Mouse (Mus musculus) Patski (cell line): Measurements from ENCODE around the gene Llgl2. TPM values are rescaled to one million over a fixed set of nuclear protein-coding genes. Genes with fewer than 3 reads are reported as not detected.
"Not testable (repeated sequence)": the region's sequence is repeated elsewhere in the genome, so short reads cannot be mapped to it uniquely, and the experiment has no call there.

Source experiments
- ATAC-seq: fragments of 100-300 bp; one replicate; pipeline ENCODE4 v1.8.0; 2021
- CTCF ChIA-PET: fragments of 350-600 bp; sonication (Branson Sonifier 250); formaldehyde crosslinking; loops from one replicate; lab custom pipeline; 2022; ENCODE audit warnings: inconsistent platforms; lab: Charles Lee
- POLR2A ChIA-PET: fragments of 350-600 bp; sonication (Branson Sonifier 250); formaldehyde crosslinking; loops from one replicate; lab custom pipeline; 2022; ENCODE audit warnings: antibody characterized with exemption, inconsistent platforms; lab: Charles Lee
- DNase-seq: peaks from one replicate; pipeline ENCODE4 v3.0.0-alpha.2; 2011; ENCODE audit warnings: low read depth, low spot score
- H3K27me3 ChIP-seq: fragments of 371-371 bp; one replicate; pipeline ENCODE4 v1.5.1; 2021
- CTCF ChIP-seq: fragments of 100-300 bp; IDR thresholded peaks from one replicate; pipeline ENCODE4 v1.5.1; 2021
- in situ Hi-C: fragments of 300-500 bp; cut with MboI; formaldehyde crosslinking; loops from 3 replicates; pipeline ENCODE4 v1.11.1; 2018; ENCODE audit warnings: low pct_unique_long_range_greater_than_20kb, mixed read lengths
- polyA plus RNA-seq: library from polyadenylated mRNA; unstranded; gene quantifications from one replicate; pipeline ENCODE4 v1.2.3, GENCODE M21; 2021

Llgl2 gene
- polyA plus RNA-seq, 1 experiment from 2014 or later = 163 TPM

GRCm38 (mm10) chr11:115841961-115842550, 18.2 kb downstream of the Llgl2 start:
- ChIA-PET POLR2A (interaction anchor here (0.6 to 3.3 kb wide), 7 partner anchors 9 to 66 kb away, joined by 3 to 27 read pairs (median 5); partner anchors contain the start of genes Caskin2 and Tsen54), CTCF (interaction anchor here (1.1 to 4.7 kb wide), 7 partner anchors 12 to 119 kb away, joined by 3 to 46 read pairs (median 4); no protein-coding TSS in a partner anchor)
- peak; percentile 59 for ATAC-seq
- H3K27me3 ChIP-seq = no peaks in the 10 kb centered on the region
- in situ Hi-C loops = no loop called here
- TF ChIP-seq CTCF = no peak
- no peak for DNase-seq

DNA sequence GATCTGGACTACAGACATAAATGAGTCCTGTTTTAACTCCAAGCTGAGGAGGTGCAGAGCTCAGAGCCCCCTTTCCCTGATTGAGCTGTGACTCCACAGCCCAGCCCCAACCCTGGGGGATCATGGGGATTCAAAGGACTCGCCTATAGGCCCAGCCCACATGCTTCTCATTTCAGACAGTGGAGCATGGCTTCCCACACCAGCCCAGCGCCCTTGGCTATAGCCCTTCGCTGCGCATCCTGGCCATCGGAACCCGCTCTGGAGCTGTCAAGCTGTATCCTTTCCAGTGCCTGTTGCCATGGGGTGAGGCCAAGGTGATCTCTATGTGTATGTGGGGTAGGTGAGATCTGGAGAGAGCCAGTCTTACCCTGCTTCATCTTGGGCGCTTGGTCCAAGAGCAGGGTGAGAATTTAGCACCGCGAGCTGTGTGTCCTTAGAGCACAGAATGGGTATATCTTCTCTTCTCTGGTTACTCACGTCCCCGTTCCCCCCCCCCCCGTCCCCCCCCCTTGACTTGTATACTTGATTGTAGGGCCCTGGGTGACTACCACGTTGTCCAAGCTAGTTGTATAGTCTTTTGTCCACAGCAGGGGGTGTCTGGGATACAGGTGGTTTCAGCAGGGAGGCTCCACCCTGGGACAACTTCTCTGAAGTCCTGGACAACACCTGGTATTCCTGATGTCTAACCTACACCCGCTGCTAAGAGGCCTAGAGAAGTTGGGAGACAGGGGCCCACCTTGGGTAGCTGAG, 19.5 kb downstream of the Llgl2 start:
- ChIA-PET POLR2A (interaction anchor here (0.6 to 3.3 kb wide), 8 partner anchors 10 to 28 kb away, joined by 3 to 27 read pairs (median 4); partner anchors contain the start of gene Tsen54), CTCF (interaction anchor here (1.4 to 4.7 kb wide), 4 partner anchors 10 to 121 kb away, joined by 3 to 46 read pairs (median 8); no protein-coding TSS in a partner anchor)
- DNase-seq = no peak
- in situ Hi-C loops = no loop called here
- no peaks in the 10 kb centered on the region for H3K27me3 ChIP-seq
- no peak for TF ChIP-seq CTCF
- no peak for ATAC-seq

DNA sequence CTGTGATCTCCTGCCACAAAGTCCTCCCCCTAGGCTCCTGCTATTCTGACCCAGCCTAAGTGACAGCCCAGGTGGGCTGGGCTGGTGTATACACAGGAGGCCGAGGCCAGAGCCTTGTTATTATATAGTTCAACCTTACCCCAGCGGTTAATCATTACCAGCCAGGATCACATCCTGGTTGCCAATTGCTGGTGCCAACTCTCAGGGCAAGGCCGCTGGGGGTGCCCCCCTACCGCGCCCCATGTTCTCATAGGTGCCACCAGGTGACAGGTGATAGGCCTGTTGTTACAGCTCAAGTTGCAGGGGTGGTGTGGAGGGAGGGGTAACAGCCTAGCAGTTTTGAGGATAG, 20.0 kb downstream of the Llgl2 start:
- no peaks in the 10 kb centered on the region for H3K27me3 ChIP-seq
- TF ChIP-seq CTCF = no peak
- DNase-seq (no peak), ATAC-seq (no peak)
- POLR2A ChIA-PET = interaction anchor here (0.6 to 3.3 kb wide), 5 partner anchors 11 to 23 kb away, joined by 3 to 27 read pairs (median 4); no protein-coding TSS in a partner anchor
- CTCF ChIA-PET = interaction anchor here (1.3 to 4.7 kb wide), 4 partner anchors 10 to 37 kb away, joined by 3 to 46 read pairs (median 8); no protein-coding TSS in a partner anchor
- in situ Hi-C loops = no loop called here

GRCm38 (mm10) chr11:115844240-115844639, 20.4 kb downstream of the Llgl2 start:
- no peak for TF ChIP-seq CTCF
- CTCF ChIA-PET = interaction anchor here (1.3 to 4.7 kb wide), 3 partner anchors 14 to 37 kb away, joined by 3 to 46 read pairs (median 13); no protein-coding TSS in a partner anchor
- DNase-seq (no peak), ATAC-seq (peak; percentile 31)
- POLR2A ChIA-PET = interaction anchor here (0.6 to 3.3 kb wide), 4 partner anchors 11 to 24 kb away, joined by 3 to 27 read pairs (median 4); no protein-coding TSS in a partner anchor
- in situ Hi-C loops = no loop called here
- no peaks in the 10 kb centered on the region for H3K27me3 ChIP-seq

GRCm38 (mm10) chr11:115845819-115846218, 22.0 kb downstream of the Llgl2 start:
- in situ Hi-C loops = no loop called here
- no peaks in the 10 kb centered on the region for H3K27me3 ChIP-seq
- DNase-seq (no peak), ATAC-seq (no peak)
- ChIA-PET CTCF (no interaction called here), POLR2A (no interaction called here)
- no peak for TF ChIP-seq CTCF

DNA sequence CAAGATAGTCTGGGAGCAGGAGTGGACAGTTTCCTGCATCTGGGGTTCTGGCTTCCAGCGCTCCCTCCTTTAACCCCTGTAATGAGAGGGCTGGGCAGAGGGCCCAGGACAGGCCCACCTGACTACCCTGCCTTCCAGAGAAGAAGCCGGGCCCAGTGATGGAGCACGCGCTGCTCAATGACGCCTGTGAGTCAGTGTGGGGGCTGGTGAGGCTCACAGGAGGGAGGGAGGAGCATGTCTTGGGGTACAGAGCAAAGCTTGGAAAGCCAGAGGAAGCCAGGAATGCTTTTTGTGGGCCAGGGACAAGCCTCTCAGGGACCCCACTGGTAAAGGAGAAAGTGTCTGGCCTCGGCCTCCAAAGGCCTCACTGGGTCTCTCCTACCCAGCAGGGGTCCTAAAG, 30.8 kb downstream of the Llgl2 start:
- TF ChIP-seq CTCF = no peak
- in situ Hi-C loops = loop anchor here (5.0 kb wide), 2 partner anchors 32 to 137 kb away; partner anchors contain the start of gene Llgl2
- ATAC-seq (no peak), DNase-seq (no peak)
- CTCF ChIA-PET = no interaction called here
- H3K27me3 ChIP-seq = no peaks in the 10 kb centered on the region
- POLR2A ChIA-PET = interaction anchor here (0.8 kb wide), 1 partner anchor 31 kb away, joined by 3 read pairs; no protein-coding TSS in a partner anchor

GRCm38 (mm10) chr11:115857146-115857545, 33.3 kb downstream of the Llgl2 start:
- POLR2A ChIA-PET, CTCF ChIA-PET, H3K27me3 ChIP-seq, ATAC-seq, DNase-seq: not testable (repeated sequence)
- in situ Hi-C loops = loop anchor here (5.0 kb wide), 2 partner anchors 35 to 140 kb away; partner anchors contain the start of gene Llgl2

DNA sequence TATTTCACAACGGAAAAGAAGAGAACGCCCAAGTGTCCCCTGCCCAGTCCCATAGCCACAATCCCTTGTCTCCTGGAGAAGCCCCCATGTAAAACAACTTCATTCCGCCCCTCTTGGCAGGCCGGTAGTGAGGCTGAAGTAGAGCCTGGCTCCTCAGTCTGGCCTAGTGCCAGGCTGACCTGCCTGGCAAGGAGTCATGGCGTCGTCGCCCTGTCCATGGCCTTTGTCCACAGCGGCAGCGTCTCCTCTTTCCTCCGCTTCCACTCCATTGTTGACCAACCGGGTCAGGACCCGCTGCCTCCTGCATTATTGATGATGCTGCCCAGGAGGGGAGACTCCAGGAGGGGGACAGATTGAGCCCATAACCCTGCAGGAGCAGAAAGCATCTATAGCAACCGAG, 34.1 kb downstream of the Llgl2 start:
- no peaks in the 10 kb centered on the region for H3K27me3 ChIP-seq
- no peak for DNase-seq

GRCm38 (mm10) chr11:115858354-115858753, 34.5 kb downstream of the Llgl2 start, which contains the start of gene Myo15b:
Gene Myo15b (plus strand): TSS chr11:115858406.
- POLR2A ChIA-PET = interaction anchor here (1.8 kb wide), 1 partner anchor 43 kb away, joined by 6 read pairs; the partner anchor contains the start of gene Tsen54
- CTCF ChIA-PET = interaction anchor here (1.2 kb wide), 1 partner anchor 11 kb away, joined by 4 read pairs; no protein-coding TSS in a partner anchor
- DNase-seq = no peak
- in situ Hi-C loops = loop anchor here (5.0 kb wide), 2 partner anchors 36 to 141 kb away; partner anchors contain the start of gene Llgl2
- no peak for TF ChIP-seq CTCF
- H3K27me3 ChIP-seq = no peaks in the 10 kb centered on the region
- ATAC-seq = no peak

More for the DNA sequence above, 34.1 kb downstream of the Llgl2 start:
- no peak for TF ChIP-seq CTCF
- ATAC-seq = no peak
- ChIA-PET POLR2A (no interaction called here), CTCF (no interaction called here)
- in situ Hi-C loops = loop anchor here (5.0 kb wide), 2 partner anchors 36 to 141 kb away; partner anchors contain the start of gene Llgl2
